Mouse (Mus musculus) adrenal gland, adult 2 months (tissue): Measurements from ENCODE around the gene Gm20835. TPM values are rescaled to one million over a fixed set of nuclear protein-coding genes. Genes with fewer than 3 reads are reported as not detected.
"Not testable (repeated sequence)": the region's sequence is repeated elsewhere in the genome, so short reads cannot be mapped to it uniquely, and the experiment has no call there.

Source experiments
- DNase-seq: peaks from one replicate; pipeline ENCODE4 v3.0.0; 2021
- long read RNA-seq: library from polyadenylated mRNA; stranded (forward); transcript quantifications from one replicate; pipeline ENCODE4 v2.0.0, GENCODE M21; 2021
- polyA plus RNA-seq: library from polyadenylated mRNA; depleted of rRNA; stranded (reverse); fragments of >200 nt; gene quantifications from 2 replicates; pipeline ENCODE4 v1.2.3, GENCODE M21; 2012; rRNA removed
- total RNA-seq, 2 experiments: library from RNA; stranded (reverse); gene quantifications; 2 replicates each; pipeline ENCODE4 v1.2.3; 2021

The Gm20835 gene
- total RNA-seq (not detected), polyA plus RNA-seq (not detected in 2 replicates)
- long read RNA-seq: 0 reads

GRCm38 (mm10) chrY:36735190-36735589 lies at the start of gene Gm20835:
TSS of gene Gm20835 (minus strand) at chrY:36735290.
- DNase-seq: not testable (repeated sequence)
